Mouse (Mus musculus) G1E (cell line): Measurements from ENCODE around the gene Pax7.

Experiments
- CTCF ChIP-seq: IDR thresholded peaks from 2 replicates; pipeline ENCODE4 v1.5.1; 2012; ENCODE audit warnings: low read depth, low read length, inconsistent platforms, mixed read lengths
- GATA1 ChIP-seq: IDR thresholded peaks from 2 replicates; pipeline ENCODE4 v1.6.1; 2012; ENCODE audit warnings: borderline replicate concordance, low read length, inconsistent platforms, mixed read lengths
- GATA2 ChIP-seq: IDR thresholded peaks from 2 replicates; pipeline ENCODE4 v1.6.1; 2012; ENCODE audit warnings: low read depth, low read length, inconsistent platforms, borderline replicate concordance
- POLR2AphosphoS5 ChIP-seq: IDR thresholded peaks from 2 replicates; pipeline ENCODE4 v1.6.1; 2012; ENCODE audit warnings: low read depth, low read length, inconsistent platforms; ENCODE audit not compliant: insufficient replicate concordance
- TAL1 ChIP-seq: conservative IDR thresholded peaks from 2 replicates; pipeline ENCODE4 v1.6.1; 2012; ENCODE audit warnings: low read depth, low read length, inconsistent platforms, mixed read lengths

DNA sequence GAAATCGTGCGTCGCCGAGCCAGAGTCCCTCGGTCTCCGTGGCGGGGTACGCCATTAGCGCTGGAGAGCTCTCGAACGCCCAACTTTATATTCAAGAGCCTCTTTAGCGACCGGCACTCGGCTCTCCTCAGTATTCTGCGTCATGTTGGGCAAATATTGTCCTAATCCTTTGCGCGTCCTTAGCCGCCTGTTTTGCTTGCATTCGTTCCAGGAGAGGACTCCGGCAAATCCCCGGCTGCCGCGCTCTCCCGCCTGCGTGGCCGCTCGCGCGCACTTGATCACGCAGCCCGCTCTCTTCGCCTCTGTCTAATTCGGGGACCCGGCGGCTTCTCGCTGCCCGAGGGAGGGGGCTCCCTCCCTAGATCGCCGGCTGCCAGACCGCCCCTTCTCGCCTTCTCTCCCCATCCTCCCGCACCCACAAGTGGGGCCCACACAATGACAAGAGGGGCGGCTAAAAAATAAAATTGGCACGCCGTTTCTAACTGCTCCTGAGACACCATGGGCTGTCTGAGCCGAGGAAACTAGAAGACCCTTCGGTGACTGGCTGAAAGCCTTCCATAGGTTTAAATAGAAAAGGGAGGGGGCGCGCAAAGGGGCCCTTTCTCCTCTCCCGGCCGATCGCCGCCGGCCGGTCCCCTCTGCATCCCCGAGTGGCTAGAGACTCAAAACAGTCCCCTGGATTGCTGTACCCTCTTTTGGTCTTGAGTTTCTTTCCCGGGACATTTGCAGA is 1.7 kb downstream of the Pax7 start:
- TF ChIP-seq CTCF: no peak
- TF ChIP-seq GATA1: no peak
- TF ChIP-seq TAL1: no peak
- no peak for TF ChIP-seq POLR2AphosphoS5
- no peak for TF ChIP-seq GATA2
